Comparison of ENCODE assay signal across 1 mouse cellular context in genomic region chr19:6299450-6300267, GRCm38 (mm10).
A peak's percentile ranks its signal among the peaks of the same experiment; 100 is the strongest.
TF ChIP-seq lines count a peak whose summit lies in the region.

No protein-coding gene starts in this region.

TF ChIP-seq in CH12.LX, 34 proteins besides CTCF, POLR2A, EP300 and RAD21 (continued from another document):
- TF ChIP-seq TBP (conservative IDR thresholded peaks at IDR 0.05; ENCODE audit: low read depth, low read length) (0 out of 2 replicates have a peak, but pooled peaks have one; percentile 20), NELFE (IDR thresholded peaks at IDR 0.05; ENCODE audit: low read depth, low read length) (0 out of 2 replicates have a peak, but pooled peaks have one; percentile 20), MAZ (IDR thresholded peaks at IDR 0.05; ENCODE audit: low read depth, low read length) (0 out of 2 replicates have a peak, but pooled peaks have one; percentile 23), TCF12 (IDR thresholded peaks at IDR 0.05; ENCODE audit: low read depth, low read length) (peak; percentile 82), MAFK (IDR thresholded peaks at IDR 0.05; ENCODE audit: insufficient replicate concordance, low read length) (no peak), MXI1 (IDR thresholded peaks at IDR 0.05; ENCODE audit: low read depth, low read length) (0 out of 2 replicates have a peak, but pooled peaks have one; percentile 45), ELF1 (IDR thresholded peaks at IDR 0.05; ENCODE audit: low read depth, low read length) (0 out of 2 replicates have a peak, but pooled peaks have one; percentile 16), JUN (IDR thresholded peaks at IDR 0.05; ENCODE audit: insufficient read depth, low read depth, low read length) (no peak)
